Mouse (Mus musculus): ENCODE measurements at regions not wholly inside any gene's neighbourhood (a gene's known extent, or its start where the extent isn't known, plus 50 kb on each side); places are given as distances from the start of the nearest gene placed in this dataset.
"Not testable (repeated sequence)": the region's sequence is repeated elsewhere in the genome, so short reads cannot be mapped to it uniquely, and the experiment has no call there.

DNA sequence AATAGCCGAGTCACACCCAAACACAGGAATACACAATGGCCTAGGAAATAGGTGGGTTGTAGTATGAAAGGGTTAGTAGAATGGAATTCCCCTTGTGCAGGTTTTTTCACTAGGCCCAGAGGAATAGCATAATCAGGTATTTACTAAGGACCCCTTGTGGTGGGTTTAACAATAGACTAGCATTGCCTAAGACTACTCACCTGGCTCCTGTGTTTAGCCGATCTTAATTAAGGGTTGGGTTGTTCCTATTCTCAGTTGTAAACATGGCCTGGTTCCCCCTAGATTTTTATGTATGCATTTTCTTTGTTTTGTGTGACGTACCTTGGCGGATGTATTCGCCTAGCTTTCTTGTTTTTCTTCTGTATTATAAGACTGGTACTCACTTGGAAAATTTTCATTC, 90.8 kb upstream of the Srd5a2 start:
- not testable (repeated sequence) for H3K9me3 ChIP-seq (replicated peaks; ENCODE audit: low read length); H3K9ac ChIP-seq (ENCODE audit: low read depth, low read length); H3K27ac ChIP-seq; H3K4me2 ChIP-seq (ENCODE audit: low read length); H3K4me1 ChIP-seq (replicated peaks; ENCODE audit: insufficient read depth, low read length); ATAC-seq (replicated peaks; ENCODE audit: low FRiP score, low read depth); H3K4me3 ChIP-seq (replicated peaks; ENCODE audit: low read depth, low read length); H3K27me3 ChIP-seq (ENCODE audit: insufficient read depth, low read length); DNase-seq (ENCODE audit: low spot score); H3K36me3 ChIP-seq (ENCODE audit: insufficient read depth, low read length)
- 91% methylated on average over 5 of the region's 5 CpGs for WGBS

GRCm38 (mm10) chr17:74134976-74135375, 87.3 kb upstream of the Srd5a2 start:
- H3K36me3 ChIP-seq (ENCODE audit: insufficient read depth, low read length) = no peaks in the 10 kb centered on the region
- WGBS = 69% methylated on average over 5 of the region's 5 CpGs
- H3K4me1 ChIP-seq (replicated peaks; ENCODE audit: insufficient read depth, low read length) = no peaks in the 10 kb centered on the region
- DNase-seq (ENCODE audit: low spot score) (peak; percentile 19), ATAC-seq (replicated peaks; ENCODE audit: low FRiP score, low read depth) (no peak)
- H3K9me3 ChIP-seq (replicated peaks; ENCODE audit: low read length) = no peaks in the 10 kb centered on the region
- no peak overlapping the region for H3K4me3 ChIP-seq (replicated peaks; ENCODE audit: low read depth, low read length)
- H3K4me2 ChIP-seq (ENCODE audit: low read length) = no peak overlapping the region
- TF ChIP-seq CTCF (IDR thresholded peaks at IDR 0.05; ENCODE audit: low read depth) = peak; percentile 50
- no peak overlapping the region for H3K27ac ChIP-seq
- no peaks in the 10 kb centered on the region for H3K27me3 ChIP-seq (ENCODE audit: insufficient read depth, low read length)
- H3K9ac ChIP-seq (ENCODE audit: low read depth, low read length) = no peak overlapping the region

DNA sequence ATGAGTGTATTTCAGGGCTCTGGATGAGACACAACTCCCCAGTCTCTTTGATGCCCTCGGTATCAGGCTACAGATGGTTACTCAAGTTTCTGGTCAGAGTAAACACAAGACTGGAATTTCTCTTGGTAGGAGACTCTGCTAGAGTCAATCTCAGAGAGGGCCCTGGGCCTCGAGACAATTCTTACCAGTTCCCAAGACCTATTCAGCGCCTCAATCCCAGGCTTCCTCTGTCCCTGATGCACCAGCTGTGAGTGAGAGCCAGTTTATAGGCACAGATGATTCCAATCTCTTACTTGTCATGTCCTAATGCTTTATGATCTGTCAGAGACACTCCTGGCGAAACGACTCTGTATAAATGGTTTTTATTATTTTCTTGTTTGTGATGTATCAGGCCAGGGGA, 83.8 kb upstream of the Srd5a2 start:
- H3K27ac ChIP-seq = no peak overlapping the region

DNA sequence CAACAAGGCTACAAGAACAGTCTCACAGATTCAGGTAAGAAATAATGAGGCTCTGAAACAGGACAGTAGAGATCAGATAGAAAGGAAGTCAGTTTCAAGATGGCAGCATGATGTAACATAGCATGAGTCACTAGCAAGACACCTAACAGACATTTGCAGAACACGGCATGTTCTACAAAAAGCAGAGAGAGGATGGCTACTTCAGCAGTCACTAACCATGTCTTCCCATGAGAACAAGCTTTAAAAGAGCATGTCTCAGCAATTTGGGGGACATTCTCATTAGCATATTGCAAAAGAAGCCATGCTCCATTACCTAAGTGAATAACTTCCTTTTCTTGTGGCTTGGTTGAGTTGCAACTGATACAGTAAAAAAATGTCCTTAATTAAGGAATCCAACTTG, 75.2 kb upstream of the Srd5a2 start:
- Histone ChIP-seq H3K4me3 (replicated peaks; ENCODE audit: low read depth, low read length) (no peak overlapping the region), H3K4me2 (ENCODE audit: low read length) (no peak overlapping the region), H3K27ac (no peak overlapping the region), H3K9me3 (replicated peaks; ENCODE audit: low read length) (no peaks in the 10 kb centered on the region), H3K4me1 (replicated peaks; ENCODE audit: insufficient read depth, low read length) (no peaks in the 10 kb centered on the region), H3K27me3 (ENCODE audit: insufficient read depth, low read length) (no peaks in the 10 kb centered on the region), H3K36me3 (ENCODE audit: insufficient read depth, low read length) (no peaks in the 10 kb centered on the region), H3K9ac (ENCODE audit: low read depth, low read length) (no peak overlapping the region)
- no peak for TF ChIP-seq CTCF (IDR thresholded peaks at IDR 0.05; ENCODE audit: low read depth)
- DNase-seq (ENCODE audit: low spot score) (no peak), ATAC-seq (replicated peaks; ENCODE audit: low FRiP score, low read depth) (no peak)
- 84% methylated on average over 1 of the region's 1 CpGs for WGBS

More for the DNA sequence above, 83.8 kb upstream of the Srd5a2 start:
- Histone ChIP-seq H3K4me1 (replicated peaks; ENCODE audit: insufficient read depth, low read length) (no peaks in the 10 kb centered on the region), H3K9me3 (replicated peaks; ENCODE audit: low read length) (no peaks in the 10 kb centered on the region), H3K4me3 (replicated peaks; ENCODE audit: low read depth, low read length) (no peak overlapping the region), H3K27me3 (ENCODE audit: insufficient read depth, low read length) (no peaks in the 10 kb centered on the region), H3K9ac (ENCODE audit: low read depth, low read length) (no peak overlapping the region), H3K36me3 (ENCODE audit: insufficient read depth, low read length) (no peaks in the 10 kb centered on the region), H3K4me2 (ENCODE audit: low read length) (no peak overlapping the region)
- peak; percentile 18 for DNase-seq (ENCODE audit: low spot score)
- WGBS = 25% methylated on average over 5 of the region's 5 CpGs
- no peak for TF ChIP-seq CTCF (IDR thresholded peaks at IDR 0.05; ENCODE audit: low read depth)
- no peak for ATAC-seq (replicated peaks; ENCODE audit: low FRiP score, low read depth)

DNA sequence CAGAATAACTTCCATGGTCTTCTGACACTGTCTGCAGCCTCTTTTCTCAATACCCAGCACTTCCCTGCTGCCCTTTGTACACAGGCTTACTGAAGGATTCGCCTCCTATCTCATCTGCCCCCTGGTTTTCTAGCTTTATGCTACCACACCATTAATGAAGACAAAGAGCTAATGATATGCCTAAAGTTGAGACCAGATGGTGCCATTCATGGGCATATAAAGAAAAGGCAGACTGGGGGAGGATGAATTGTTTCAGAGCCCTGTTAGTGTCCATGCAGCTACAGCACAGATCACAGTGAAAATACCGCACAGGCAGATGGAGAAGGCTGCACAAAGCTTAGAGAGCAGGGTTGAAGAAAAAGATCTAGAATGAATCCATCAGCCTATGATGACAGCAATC, 73.3 kb upstream of the Srd5a2 start:
- no peak for DNase-seq (ENCODE audit: low spot score)
- 91% methylated on average over 2 of the region's 2 CpGs for WGBS

More for the DNA sequence above, 73.3 kb upstream of the Srd5a2 start:
- no peak for TF ChIP-seq CTCF (IDR thresholded peaks at IDR 0.05; ENCODE audit: low read depth)
- Histone ChIP-seq H3K9ac (ENCODE audit: low read depth, low read length) (no peak overlapping the region), H3K27ac (no peak overlapping the region), H3K27me3 (ENCODE audit: insufficient read depth, low read length) (no peaks in the 10 kb centered on the region), H3K36me3 (ENCODE audit: insufficient read depth, low read length) (no peaks in the 10 kb centered on the region), H3K4me3 (replicated peaks; ENCODE audit: low read depth, low read length) (no peak overlapping the region), H3K4me1 (replicated peaks; ENCODE audit: insufficient read depth, low read length) (no peaks in the 10 kb centered on the region), H3K9me3 (replicated peaks; ENCODE audit: low read length) (no peaks in the 10 kb centered on the region), H3K4me2 (ENCODE audit: low read length) (no peak overlapping the region)
- ATAC-seq (replicated peaks; ENCODE audit: low FRiP score, low read depth) = no peak

Data from kidney, postnatal 0 days (tissue).